Mouse (Mus musculus): Measurements from ENCODE around the gene Olfr1136.

The Olfr1136 gene

DNA sequence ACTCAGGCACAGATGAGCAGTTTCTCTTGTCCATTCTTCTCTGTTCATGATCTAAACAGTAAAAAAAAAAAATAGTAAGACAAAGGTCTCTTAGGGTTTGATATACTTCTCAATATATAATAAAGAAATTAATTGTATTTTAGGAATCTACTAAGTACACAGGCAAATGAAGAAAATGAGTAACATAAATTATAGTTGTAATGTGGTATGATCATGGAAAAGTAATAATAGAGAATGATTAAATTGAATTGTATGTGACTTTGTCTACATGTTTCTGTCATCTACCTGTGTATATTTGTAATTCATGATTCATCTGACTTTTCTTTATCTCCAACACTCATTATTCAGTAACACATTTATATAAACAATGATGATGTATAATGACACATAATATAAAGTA is at the start of gene Olfr1136:
TSS of gene Olfr1136 (minus strand) at position 101 of the 400 bp plus-strand sequence.
- DNase-seq (ENCODE audit: extremely low read depth, low read depth) = no peak

DNA sequence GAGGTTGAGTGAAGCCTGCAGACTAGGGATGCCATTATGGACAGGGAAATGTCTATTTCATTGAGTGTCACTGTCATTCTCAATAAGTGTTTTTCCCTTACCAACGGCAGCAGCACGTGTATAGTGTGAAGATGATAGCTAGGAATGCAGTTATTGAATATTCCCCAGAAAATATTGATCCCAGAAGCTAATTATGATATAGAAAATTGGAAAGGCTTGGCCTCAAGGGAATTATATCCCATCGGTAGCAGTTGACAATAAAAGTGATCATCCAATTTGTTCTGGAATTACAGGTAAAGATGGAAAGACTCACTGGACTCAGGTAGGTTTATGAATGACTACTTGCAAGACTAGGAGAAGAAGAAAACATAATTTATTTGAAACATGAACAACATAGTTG is 49.7 kb upstream of the Olfr1136 start, which contains the start of gene Olfr1140:
TSS of gene Olfr1140 (plus strand) at position 301 of the 400 bp plus-strand sequence.
- no peak for DNase-seq (ENCODE audit: extremely low read depth, low read depth)

GRCm38 (mm10) chr2:87739878-87740277 is 46.1 kb upstream of the Olfr1136 start, which contains the start of gene Olfr1138:
TSS of gene Olfr1138 (minus strand) at chr2:87739978.
- DNase-seq (ENCODE audit: extremely low read depth, low read depth) = no peak

DNA sequence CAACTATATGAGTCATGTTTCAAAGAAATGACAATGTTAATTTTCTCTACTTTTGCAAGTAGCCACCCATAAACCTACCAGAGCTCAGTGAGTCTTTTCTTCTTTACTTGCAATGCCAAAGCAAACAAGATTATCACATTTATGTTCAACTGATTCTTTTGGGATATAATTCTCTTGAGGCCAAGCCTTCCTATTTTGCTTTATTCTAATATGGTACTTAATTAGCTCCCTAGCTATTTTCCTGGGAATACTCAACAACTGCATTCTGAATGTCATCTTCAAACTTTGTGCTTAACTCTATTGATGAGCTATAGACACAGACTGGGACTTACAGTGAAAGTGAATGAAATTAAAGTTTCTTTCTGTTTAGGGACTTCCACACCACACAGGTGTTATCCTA is 19.3 kb upstream of the Olfr1136 start, which contains the start of gene Olfr1137:
TSS of gene Olfr1137 (minus strand) at position 101 of the 400 bp plus-strand sequence.
- no peak for DNase-seq (ENCODE audit: extremely low read depth, low read depth)

DNA sequence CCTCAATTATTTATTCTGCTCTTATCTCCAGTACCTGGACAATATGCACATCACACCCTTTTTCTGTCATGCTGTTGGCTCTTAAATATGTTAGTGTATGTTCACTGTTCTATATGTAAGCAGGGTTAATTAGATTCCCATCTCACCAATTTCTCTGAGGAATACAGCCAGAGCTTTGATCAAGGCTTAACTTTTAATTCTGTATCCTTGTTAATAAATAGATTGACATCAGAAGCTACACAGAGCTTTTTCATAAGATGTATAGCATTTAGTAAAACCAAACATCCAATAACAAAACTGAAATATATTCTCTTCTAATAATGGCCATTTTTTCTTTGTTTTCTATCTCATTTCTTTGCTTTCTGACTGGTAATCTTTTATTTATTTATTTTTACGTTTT is 20.2 kb downstream of the Olfr1136 start, which contains the start of gene Olfr1135:
TSS of gene Olfr1135 (minus strand) at position 101 of the 400 bp plus-strand sequence.
- DNase-seq (ENCODE audit: extremely low read depth, low read depth) = no peak

DNA sequence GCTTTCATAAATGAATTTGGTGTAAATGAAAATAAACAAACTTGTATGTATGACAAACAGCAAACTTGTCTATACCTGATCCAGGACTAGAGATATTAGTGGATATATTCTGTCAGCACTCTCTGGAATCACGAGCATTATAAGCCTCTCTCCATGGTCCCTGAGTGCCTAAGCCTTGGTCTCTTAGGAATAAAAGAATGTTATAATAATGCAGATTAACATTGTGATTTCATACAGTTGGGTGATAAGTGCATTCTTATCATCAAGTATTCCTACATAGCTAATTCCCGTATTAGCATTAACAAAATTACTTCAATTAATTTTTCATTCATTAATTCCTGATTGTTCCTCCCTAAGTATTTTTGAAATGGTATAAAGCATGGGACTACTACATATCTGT is 35.4 kb downstream of the Olfr1136 start, which contains the start of gene Olfr1134:
TSS of gene Olfr1134 (minus strand) at position 101 of the 400 bp plus-strand sequence.
- no peak for DNase-seq (ENCODE audit: extremely low read depth, low read depth)

DNA sequence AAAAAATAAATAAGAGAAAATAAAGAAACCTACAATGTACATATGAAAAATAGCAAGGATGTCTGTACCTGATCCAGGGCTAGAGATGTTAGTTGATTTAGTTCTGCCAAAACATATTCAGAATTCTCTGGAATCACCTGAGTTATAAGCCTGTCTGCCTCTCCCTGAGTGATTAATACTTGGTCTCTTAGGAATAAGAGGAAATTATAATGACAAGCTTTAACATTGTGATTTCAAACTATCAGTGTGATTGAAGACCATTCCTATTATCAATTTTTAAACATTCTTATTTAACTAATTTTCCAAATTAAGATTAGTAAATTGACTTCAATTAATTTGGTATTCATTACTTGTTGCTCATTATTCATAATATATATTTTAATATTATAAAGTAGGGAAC is 46.5 kb downstream of the Olfr1136 start, which contains the start of gene Olfr1133:
TSS of gene Olfr1133 (minus strand) at position 101 of the 400 bp plus-strand sequence.
- no peak for DNase-seq (ENCODE audit: extremely low read depth, low read depth)

Measured in MEL-GATA-1-ER (cell line).